In the genomic region with DNA sequence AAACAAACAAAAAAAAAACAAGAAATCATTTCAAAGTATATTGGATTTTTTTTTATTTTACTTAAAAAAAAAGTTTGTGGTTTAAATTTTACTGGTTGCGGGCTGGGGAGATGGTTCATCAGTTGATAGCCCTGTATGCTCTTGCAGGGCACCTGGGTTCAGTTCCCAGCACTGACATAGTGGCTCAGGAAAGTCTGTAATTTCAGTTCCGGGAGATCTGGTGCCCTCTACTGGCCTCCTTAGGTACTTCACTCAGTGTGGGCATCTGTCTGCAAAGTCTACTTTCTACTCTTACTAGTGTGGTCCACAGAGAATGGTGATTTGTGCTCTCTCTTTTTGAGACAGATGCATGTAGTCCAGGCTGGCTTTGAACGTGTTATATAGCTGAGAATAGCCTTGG, we compare ENCODE assay signal across 8 mouse cellular contexts. TPM values are rescaled to one million over a fixed set of nuclear protein-coding genes. Genes with fewer than 3 reads are reported as not detected.
A peak's percentile ranks its signal among the peaks of the same experiment; 100 is the strongest.
DNase-seq lines count a peak whose midpoint lies in the region; ATAC-seq lines count a peak whose summit lies in the region.

No protein-coding gene starts in this region.

- no peaks in the 10 kb centered on the region for H3K36me3 ChIP-seq in embryonic facial prominence, embryonic 11.5 days (replicated peaks; ENCODE audit: control insufficient read depth, insufficient read depth, low read depth, low read length)
- peaks cover 24% of the 10 kb centered on the region for H3K36me3 ChIP-seq in embryonic facial prominence, embryonic 10.5 days (replicated peaks)
- H3K36me3 ChIP-seq in midbrain, embryonic 11.5 days (ENCODE audit: control insufficient read depth, insufficient read depth, low read length) = no peaks in the 10 kb centered on the region
- no peaks in the 10 kb centered on the region for H3K36me3 ChIP-seq in midbrain, embryonic 15.5 days (replicated peaks)

- no peak overlapping the region for H3K9ac ChIP-seq in embryonic facial prominence, embryonic 11.5 days (replicated peaks; ENCODE audit: low read length)
- H3K9ac ChIP-seq in midbrain, embryonic 11.5 days (ENCODE audit: low read length) = no peak overlapping the region
- no peak overlapping the region for H3K9ac ChIP-seq in midbrain, embryonic 15.5 days

- 92% methylated on average over 3 of the region's 3 CpGs for WGBS in embryonic facial prominence, embryonic 11.5 days
- 87% methylated on average over 3 of the region's 3 CpGs for WGBS in embryonic facial prominence, embryonic 10.5 days
- 88% methylated on average over 3 of the region's 3 CpGs for WGBS in midbrain, embryonic 11.5 days
- 90% methylated on average over 3 of the region's 3 CpGs for WGBS in midbrain, embryonic 15.5 days

- no peak overlapping the region for H3K4me3 ChIP-seq in embryonic facial prominence, embryonic 11.5 days (ENCODE audit: low read depth, low read length)
- no peak overlapping the region for H3K4me3 ChIP-seq in embryonic facial prominence, embryonic 10.5 days
- H3K4me3 ChIP-seq in midbrain, embryonic 11.5 days (ENCODE audit: low read depth, low read length) = no peak overlapping the region
- no peak overlapping the region for H3K4me3 ChIP-seq in midbrain, embryonic 15.5 days

- H3K9me3 ChIP-seq in embryonic facial prominence, embryonic 11.5 days (replicated peaks; ENCODE audit: control insufficient read depth, low read length) = 0 out of 2 replicates have a peak, but pooled peaks cover 2% of the 10 kb centered on the region
- H3K9me3 ChIP-seq in embryonic facial prominence, embryonic 10.5 days = peaks cover 16% of the 10 kb centered on the region
- H3K9me3 ChIP-seq in midbrain, embryonic 11.5 days (ENCODE audit: control insufficient read depth, low read length) = peaks cover 3% of the 10 kb centered on the region; the same call in 1 of the 2 replicates
- H3K9me3 ChIP-seq in midbrain, embryonic 15.5 days = no peaks in the 10 kb centered on the region

- H3K4me1 ChIP-seq in embryonic facial prominence, embryonic 11.5 days (ENCODE audit: control insufficient read depth, insufficient read depth, low read length) = no peaks in the 10 kb centered on the region
- H3K4me1 ChIP-seq in embryonic facial prominence, embryonic 10.5 days = peaks cover 13% of the 10 kb centered on the region
- H3K4me1 ChIP-seq in midbrain, embryonic 11.5 days (ENCODE audit: control insufficient read depth, insufficient read depth, low read length) = peaks cover 6% of the 10 kb centered on the region; the same call in 1 of the 2 replicates
- peaks cover 10% of the 10 kb centered on the region; the same call in 1 of the 2 replicates for H3K4me1 ChIP-seq in midbrain, embryonic 15.5 days

- peak; percentile 52 for DNase-seq in embryonic facial prominence, embryonic 11.5 days (ENCODE audit: low spot score)
- DNase-seq in embryonic facial prominence, embryonic 10.5 days (ENCODE audit: low spot score) = no peak
- peak; percentile 92 for DNase-seq in midbrain, embryonic 11.5 days (ENCODE audit: low spot score, missing footprints)
- DNase-seq in hindlimb bud, embryonic 11.5 days (ENCODE audit: extremely low spot score, low read depth, low spot score) = peak; percentile 28
- DNase-seq in spleen, postnatal 14 days (ENCODE audit: low spot score in 2 of 2) = peak; percentile 40 to 66
- no peak for DNase-seq in layer of hippocampus, postnatal 25 days (ENCODE audit: extremely low spot score in 1 of 2, low spot score in 1 of 2)
- no peak for DNase-seq in left cerebral cortex, adult 11 months (ENCODE audit: low spot score)

- H3K27ac ChIP-seq in embryonic facial prominence, embryonic 11.5 days (replicated peaks; ENCODE audit: low read depth, low read length) = no peak overlapping the region
- H3K27ac ChIP-seq in embryonic facial prominence, embryonic 10.5 days (replicated peaks) = no peak overlapping the region
- no peak overlapping the region for H3K27ac ChIP-seq in midbrain, embryonic 11.5 days (ENCODE audit: low read depth, low read length)
- no peak overlapping the region for H3K27ac ChIP-seq in midbrain, embryonic 15.5 days

- H3K4me2 ChIP-seq in embryonic facial prominence, embryonic 11.5 days (ENCODE audit: low read depth, low read length) = no peak overlapping the region
- H3K4me2 ChIP-seq in midbrain, embryonic 11.5 days = no peak overlapping the region
- H3K4me2 ChIP-seq in midbrain, embryonic 15.5 days = no peak overlapping the region

- ATAC-seq in embryonic facial prominence, embryonic 11.5 days (replicated peaks; ENCODE audit: insufficient number of reproducible peaks, low FRiP score, low TSS enrichment, low read depth) = no peak
- ATAC-seq in midbrain, embryonic 11.5 days (ENCODE audit: low FRiP score) = no peak
- no peak for ATAC-seq in midbrain, embryonic 15.5 days (replicated peaks)

- H3K27me3 ChIP-seq in embryonic facial prominence, embryonic 11.5 days (ENCODE audit: control insufficient read depth, insufficient read depth, low read length) = no peaks in the 10 kb centered on the region
- no peaks in the 10 kb centered on the region for H3K27me3 ChIP-seq in embryonic facial prominence, embryonic 10.5 days (replicated peaks; ENCODE audit: low read depth, poor library complexity, severe bottlenecking)
- H3K27me3 ChIP-seq in midbrain, embryonic 11.5 days (ENCODE audit: control insufficient read depth, insufficient read depth, low read length) = no peaks in the 10 kb centered on the region
- no peaks in the 10 kb centered on the region for H3K27me3 ChIP-seq in midbrain, embryonic 15.5 days (replicated peaks)

RNA-seq across cellular contexts. Expression of a gene that starts 7.4 kb away (rescaled TPM):
- polyA plus RNA-seq in embryonic facial prominence, embryonic 11.5 days (2014; fragmentation: Nextera tagmentation; extraction: Ambion mirVana) = 193 and 213 TPM in 2 replicates
- polyA plus RNA-seq in embryonic facial prominence, embryonic 10.5 days (2016; fragmentation: Nextera tagmentation; extraction: Ambion mirVana) = 140 TPM in 2 replicates
- polyA plus RNA-seq in midbrain, embryonic 11.5 days (2014; fragmentation: Nextera tagmentation; extraction: Ambion mirVana) = 210 and 216 TPM in 2 replicates
- 84.7 and 92.9 TPM in 2 replicates for polyA plus RNA-seq in midbrain, embryonic 15.5 days (2015; fragmentation: Nextera tagmentation; extraction: Ambion mirVana)
- 1 to 10 TPM; 7.4 to 8.6 TPM for total RNA-seq in layer of hippocampus, postnatal 25 days (2021)

RNA-seq across cellular contexts. Expression of a gene that starts 12.9 kb away (rescaled TPM):
- polyA plus RNA-seq in embryonic facial prominence, embryonic 11.5 days (2014; fragmentation: Nextera tagmentation; extraction: Ambion mirVana) = 8.8 and 10.1 TPM in 2 replicates
- polyA plus RNA-seq in embryonic facial prominence, embryonic 10.5 days (2016; fragmentation: Nextera tagmentation; extraction: Ambion mirVana) = 14.1 and 14.7 TPM in 2 replicates
- 19.2 and 20.5 TPM in 2 replicates for polyA plus RNA-seq in midbrain, embryonic 11.5 days (2014; fragmentation: Nextera tagmentation; extraction: Ambion mirVana)
- polyA plus RNA-seq in midbrain, embryonic 15.5 days (2015; fragmentation: Nextera tagmentation; extraction: Ambion mirVana) = 60.7 and 61.2 TPM in 2 replicates
- 100 to 1,000 TPM; 223 to 246 TPM for total RNA-seq in layer of hippocampus, postnatal 25 days (2021)

Comparison
In these comparisons a context has a peak if more than half of its experiments do, and no peak if none do; other contexts are left out.
1. DNase-seq: peak in embryonic facial prominence, embryonic 11.5 days (single experiment), midbrain, embryonic 11.5 days (single experiment), hindlimb bud, embryonic 11.5 days (single experiment) and spleen, postnatal 14 days (2 of 2); none in embryonic facial prominence, embryonic 10.5 days (single experiment), layer of hippocampus, postnatal 25 days (0 of 2) and left cerebral cortex, adult 11 months (single experiment).